Mouse (Mus musculus): ENCODE data around the gene Scap.

DNA sequence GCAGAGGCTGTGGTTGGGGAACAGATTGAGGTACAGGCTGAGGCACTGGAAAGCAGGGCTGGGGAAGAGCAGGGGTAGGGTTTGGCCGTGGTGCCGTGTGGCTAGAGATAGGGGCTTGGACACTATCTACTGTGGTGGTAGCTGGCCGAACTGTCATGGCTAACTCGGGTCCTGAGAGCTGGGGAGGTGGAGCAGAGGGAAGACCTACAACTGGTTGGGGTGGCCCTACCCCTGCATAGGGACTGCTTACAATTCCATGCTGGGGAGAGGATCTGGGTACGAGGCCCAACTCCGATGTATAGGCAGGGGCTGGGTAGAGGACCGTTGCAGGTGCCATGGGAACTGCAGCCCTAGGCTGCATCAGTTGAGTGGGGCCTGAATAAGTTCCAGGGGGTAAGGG, 54.9 kb downstream of the Scap start:
- no peak for TF ChIP-seq POLR2A (IDR thresholded peaks at IDR 0.05; ENCODE audit: insufficient read depth, low read length)
- no peak for TF ChIP-seq EP300 (IDR thresholded peaks at IDR 0.05; ENCODE audit: insufficient read depth, low read depth, low read length)
- TF ChIP-seq CTCF (IDR thresholded peaks at IDR 0.05; ENCODE audit: low read depth, low read length) = no peak
